Comparison of ENCODE assay signal across 8 mouse cellular contexts in genomic region chr11:29373050-29373395, GRCm38 (mm10). TPM values are rescaled to one million over a fixed set of nuclear protein-coding genes. Genes with fewer than 3 reads are reported as not detected.
A peak's percentile ranks its signal among the peaks of the same experiment; 100 is the strongest.
DNase-seq lines count a peak whose midpoint lies in the region; ATAC-seq lines count a peak whose summit lies in the region.

No protein-coding gene starts in this region.

- peak overlapping the region; percentile 39 for H3K4me2 ChIP-seq in kidney, embryonic 14.5 days (replicated peaks; ENCODE audit: low read depth, low read length)
- peak overlapping the region; percentile 51 for H3K4me2 ChIP-seq in hindbrain, embryonic 16.5 days (ENCODE audit: low read length)
- H3K4me2 ChIP-seq in midbrain, embryonic 16.5 days (ENCODE audit: low read length), result peak overlapping the region; percentile 31

- ATAC-seq in kidney, embryonic 14.5 days (ENCODE audit: low FRiP score, low TSS enrichment), result no peak
- no peak for ATAC-seq in hindbrain, embryonic 16.5 days
- ATAC-seq in midbrain, embryonic 16.5 days, result no peak

- no peaks in the 10 kb centered on the region for H3K27me3 ChIP-seq in kidney, embryonic 14.5 days (ENCODE audit: control insufficient read depth, insufficient read depth, low read length)
- no peaks in the 10 kb centered on the region for H3K27me3 ChIP-seq in hindbrain, embryonic 16.5 days (replicated peaks; ENCODE audit: control insufficient read depth, insufficient read depth, low read length)
- no peaks in the 10 kb centered on the region for H3K27me3 ChIP-seq in midbrain, embryonic 16.5 days (ENCODE audit: control insufficient read depth, insufficient read depth, low read depth, low read length)

- 3% methylated on average over 11 of the region's 11 CpGs for WGBS in kidney, embryonic 14.5 days
- 3% methylated on average over 11 of the region's 11 CpGs for WGBS in hindbrain, embryonic 16.5 days
- WGBS in midbrain, embryonic 16.5 days, result 4% methylated on average over 11 of the region's 11 CpGs

- no peak for DNase-seq in kidney, adult 11 months
- no peak for DNase-seq in layer of hippocampus, adult 9-10 months (ENCODE audit: low spot score)
- no peak for DNase-seq in T-cell, adult 2 months (ENCODE audit: low spot score)
- DNase-seq in frontal cortex, postnatal 25 days (ENCODE audit: low spot score in 2 of 2), result no peak

- H3K4me1 ChIP-seq in kidney, embryonic 14.5 days (ENCODE audit: control insufficient read depth, insufficient read depth, low read length), result no peaks in the 10 kb centered on the region
- peaks cover 2% of the 10 kb centered on the region; the same call in 1 of the 2 replicates for H3K4me1 ChIP-seq in brown adipose tissue, adult 24 weeks (ENCODE audit: control insufficient read depth, insufficient read depth, insufficient read length, low read length)
- peaks cover 13% of the 10 kb centered on the region; the same call in 1 of the 2 replicates for H3K4me1 ChIP-seq in hindbrain, embryonic 16.5 days (ENCODE audit: control insufficient read depth, insufficient read depth, low read depth, low read length)
- H3K4me1 ChIP-seq in midbrain, embryonic 16.5 days (ENCODE audit: control insufficient read depth, insufficient read depth, low read length), result peaks cover 17% of the 10 kb centered on the region

- no peaks in the 10 kb centered on the region for H3K36me3 ChIP-seq in kidney, embryonic 14.5 days (ENCODE audit: control insufficient read depth, insufficient read depth, low read length)
- H3K36me3 ChIP-seq in hindbrain, embryonic 16.5 days (ENCODE audit: control insufficient read depth, insufficient read depth, low read length), result no peaks in the 10 kb centered on the region
- 0 out of 2 replicates have a peak, but pooled peaks cover 2% of the 10 kb centered on the region for H3K36me3 ChIP-seq in midbrain, embryonic 16.5 days (ENCODE audit: control insufficient read depth, insufficient read depth, low read length)

- H3K9ac ChIP-seq in kidney, embryonic 14.5 days (ENCODE audit: low read depth, low read length), result peak overlapping the region; percentile 96
- peak overlapping the region; percentile 99 for H3K9ac ChIP-seq in hindbrain, embryonic 16.5 days (ENCODE audit: low read depth, low read length)
- H3K9ac ChIP-seq in midbrain, embryonic 16.5 days (ENCODE audit: low read depth, low read length), result peak overlapping the region; percentile 99

- H3K4me3 ChIP-seq in kidney, embryonic 14.5 days (ENCODE audit: low read length), result peak overlapping the region; percentile 92
- peak overlapping the region; percentile 96 for H3K4me3 ChIP-seq in brown adipose tissue, adult 24 weeks (ENCODE audit: insufficient read depth, low read depth, low read length)
- H3K4me3 ChIP-seq in hindbrain, embryonic 16.5 days (ENCODE audit: low read length), result peak overlapping the region; percentile 87
- peak overlapping the region; percentile 96 for H3K4me3 ChIP-seq in midbrain, embryonic 16.5 days (ENCODE audit: low read depth, low read length)

- no peaks in the 10 kb centered on the region for H3K9me3 ChIP-seq in kidney, embryonic 14.5 days (ENCODE audit: control insufficient read depth, low read length)
- H3K9me3 ChIP-seq in hindbrain, embryonic 16.5 days (ENCODE audit: control insufficient read depth, low read length), result no peaks in the 10 kb centered on the region
- H3K9me3 ChIP-seq in midbrain, embryonic 16.5 days (replicated peaks; ENCODE audit: control insufficient read depth, low read length, poor library complexity, severe bottlenecking), result no peaks in the 10 kb centered on the region

- H3K27ac ChIP-seq in kidney, embryonic 14.5 days (ENCODE audit: low read depth, low read length), result 0 out of 2 replicates have a peak overlapping the region, but pooled peaks have one; percentile 19
- H3K27ac ChIP-seq in brown adipose tissue, adult 24 weeks (replicated peaks; ENCODE audit: low read depth, low read length), result no peak overlapping the region
- peak overlapping the region; percentile 99 for H3K27ac ChIP-seq in hindbrain, embryonic 16.5 days (ENCODE audit: low read depth, low read length)
- H3K27ac ChIP-seq in midbrain, embryonic 16.5 days (ENCODE audit: low read length), result peak overlapping the region; percentile 99

RNA-seq across cellular contexts. Expression of gene Ccdc88a, which starts 0.4 kb away (rescaled TPM):
- polyA plus RNA-seq in kidney, embryonic 14.5 days (2014; fragmentation: Nextera tagmentation; extraction: Ambion mirVana), result 24.4 and 30.6 TPM in 2 replicates
- polyA plus RNA-seq in brown adipose tissue, adult 24 weeks (2012; ENCODE audit: insufficient read depth, insufficient read length, missing spikeins), result 5.3 and 6.8 TPM in 2 replicates
- polyA plus RNA-seq in hindbrain, embryonic 16.5 days (2015; fragmentation: Nextera tagmentation; extraction: Ambion mirVana), result 71.1 and 73.8 TPM in 2 replicates
- polyA plus RNA-seq in midbrain, embryonic 16.5 days (2015; fragmentation: Nextera tagmentation; extraction: Ambion mirVana), result 70.1 and 80.5 TPM in 2 replicates
